Mouse (Mus musculus) c-Kit-positive CD71-positive TER-119-negative erythroid progenitor cells, embryonic 14.5 days (primary cell): ENCODE data around the gene Zscan22.
"Not testable (repeated sequence)": the region's sequence is repeated elsewhere in the genome, so short reads cannot be mapped to it uniquely, and the experiment has no call there.

Experiments used
- DNase-seq: peaks from one replicate; pipeline ENCODE4 v3.0.0-alpha.2; 2013; ENCODE audit warnings: low read depth

The Zscan22 gene

GRCm38 (mm10) chr7:12927693-12928589, 30.3 kb downstream of the Zscan22 start:
- DNase-seq, result no peak

- no peak for DNase-seq
Measured at GRCm38 (mm10) chr7:12933615-12934140, 36.1 kb downstream of the Zscan22 start.

GRCm38 (mm10) chr7:12934808-12935207, 37.2 kb downstream of the Zscan22 start:
- DNase-seq, result no peak

- DNase-seq, result not testable (repeated sequence)
Measured at GRCm38 (mm10) chr7:12937254-12937803, 39.7 kb downstream of the Zscan22 start.

- DNase-seq, result no peak
Measured at GRCm38 (mm10) chr7:12940599-12940998, 43.0 kb downstream of the Zscan22 start.

GRCm38 (mm10) chr7:12943488-12943887, 45.9 kb downstream of the Zscan22 start:
- no peak for DNase-seq

GRCm38 (mm10) chr7:12949032-12949871, 51.6 kb downstream of the Zscan22 start:
- peak; percentile 89 for DNase-seq

GRCm38 (mm10) chr7:12949872-12950229, 52.2 kb downstream of the Zscan22 start:
- DNase-seq, result no peak

GRCm38 (mm10) chr7:12954896-12955295, 57.3 kb downstream of the Zscan22 start:
- DNase-seq, result no peak

- DNase-seq, result no peak
Measured at GRCm38 (mm10) chr7:12957511-12957910, 59.9 kb downstream of the Zscan22 start.
